Mouse (Mus musculus) inflammation-experienced regulatory T-cells, adult 6 months (primary cell): ENCODE results near the gene Zyx. TPM values are rescaled to one million over a fixed set of nuclear protein-coding genes. Genes with fewer than 3 reads are reported as not detected.

Source experiments
- ATAC-seq: one replicate; pipeline ENCODE4 v1.8.0; 2017
- polyA plus RNA-seq, 3 experiments: library from polyadenylated mRNA; unstranded; fragments of 100-300 nt; shearing (Covaris generic); gene quantifications; one replicate each; pipeline ENCODE4 v1.2.1; 2017

The Zyx gene
- polyA plus RNA-seq, 3 experiments from 2014 or later, result 39.3 to 108 (median 40.8) TPM

- ATAC-seq, result no peak
Measured at GRCm38 (mm10) chr6:42370630-42371363, 21.4 kb downstream of the Zyx start.

DNA sequence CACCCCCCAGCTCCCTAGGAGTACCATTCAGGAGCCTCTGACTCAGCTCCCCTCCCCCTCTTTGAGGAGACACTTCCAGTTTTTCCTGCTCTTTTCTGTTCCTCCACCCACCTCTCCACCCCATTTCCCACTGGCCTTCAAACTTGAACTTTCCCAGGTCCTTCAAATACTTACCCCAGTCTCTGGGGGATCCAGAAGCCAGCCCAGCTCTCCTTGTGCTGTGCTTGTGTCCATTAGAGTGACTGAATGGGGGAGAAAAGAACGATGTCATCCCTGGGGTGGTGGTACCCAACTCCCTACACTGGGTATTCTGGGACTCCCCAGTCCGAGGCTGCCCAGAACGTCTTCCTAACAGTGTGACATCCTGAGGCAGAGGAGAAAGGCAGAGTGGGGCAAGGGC, 22.6 kb downstream of the Zyx start:
- ATAC-seq, result no peak

DNA sequence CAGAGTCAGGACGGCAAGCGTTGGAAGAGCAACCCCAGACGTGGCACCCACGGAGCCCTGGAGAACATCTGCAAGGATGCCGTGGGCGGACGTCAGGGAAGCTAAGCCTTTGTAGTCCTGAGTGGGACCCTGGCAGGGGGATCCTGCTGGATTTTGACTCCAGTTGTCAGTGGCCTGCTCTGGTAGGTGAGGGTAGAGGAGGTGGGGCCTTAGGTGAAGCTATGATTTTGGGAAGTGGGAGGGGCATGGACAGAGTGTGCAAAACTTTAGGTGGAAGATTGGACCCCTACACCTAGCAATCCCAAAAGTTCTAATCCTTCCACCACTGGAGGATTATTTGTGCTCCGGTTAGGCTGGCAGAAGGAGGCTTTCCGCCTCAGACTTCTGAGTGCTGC, 23.0 kb downstream of the Zyx start:
- no peak for ATAC-seq

GRCm38 (mm10) chr6:42372816-42373547, 23.6 kb downstream of the Zyx start, which contains the start of gene Epha1:
Epha1 (minus strand) TSS chr6:42373268.
- peak; percentile 66 for ATAC-seq

DNA sequence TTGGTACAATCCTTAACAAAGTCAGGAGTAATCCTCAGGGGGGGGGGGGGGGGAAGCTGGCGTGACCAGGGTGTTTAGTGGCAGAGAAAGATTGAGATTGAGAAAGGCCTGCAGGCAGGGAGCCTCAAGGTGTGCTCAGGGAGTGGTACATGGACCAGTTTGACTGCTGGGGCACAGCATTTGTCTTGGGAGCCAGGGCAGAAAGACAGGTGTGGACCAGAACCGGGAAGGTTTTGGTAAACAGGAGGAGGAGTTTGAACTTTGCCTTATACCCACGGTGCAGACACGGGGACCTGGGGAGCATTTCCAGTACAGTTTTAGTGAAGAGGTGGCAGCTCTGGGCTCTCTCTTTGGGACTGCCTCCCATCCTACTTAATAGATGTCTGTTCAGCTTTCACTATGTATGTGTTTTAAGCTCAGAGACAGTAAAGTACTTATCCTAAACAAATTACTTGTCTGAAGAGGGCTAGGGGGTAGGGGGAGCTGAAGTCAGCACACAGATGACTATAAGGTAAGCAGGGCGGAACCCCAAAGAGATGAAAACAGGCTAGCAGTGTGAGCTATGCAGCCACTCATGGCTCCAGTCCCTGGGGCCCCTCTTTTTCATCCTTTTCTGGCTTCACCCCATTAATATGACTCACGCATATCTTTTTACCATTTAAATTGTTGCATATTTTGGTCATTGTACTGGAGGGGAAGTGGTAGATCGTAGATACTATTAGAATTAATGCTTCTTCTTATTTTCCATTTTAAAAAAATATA, 24.4 kb downstream of the Zyx start:
- no peak for ATAC-seq

DNA sequence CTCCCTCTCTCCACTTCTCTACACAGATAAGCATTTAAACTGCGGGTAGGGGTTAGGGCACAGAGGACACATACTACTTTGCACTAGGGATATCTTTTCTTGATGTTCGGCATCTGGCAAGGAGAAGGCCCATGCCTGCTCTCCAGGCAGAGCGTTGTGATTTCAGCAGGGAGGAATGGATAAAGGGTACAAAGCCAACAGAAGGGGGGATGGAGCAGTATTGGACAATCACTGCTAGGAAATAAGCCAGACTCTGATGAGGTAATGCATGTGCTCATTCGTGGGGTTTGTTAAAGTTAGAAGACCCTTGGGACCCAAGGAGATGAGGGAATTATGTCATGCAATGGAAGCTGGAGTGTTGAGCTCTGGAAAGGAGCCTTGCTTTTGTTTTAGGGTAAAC, 25.3 kb downstream of the Zyx start:
- no peak for ATAC-seq

DNA sequence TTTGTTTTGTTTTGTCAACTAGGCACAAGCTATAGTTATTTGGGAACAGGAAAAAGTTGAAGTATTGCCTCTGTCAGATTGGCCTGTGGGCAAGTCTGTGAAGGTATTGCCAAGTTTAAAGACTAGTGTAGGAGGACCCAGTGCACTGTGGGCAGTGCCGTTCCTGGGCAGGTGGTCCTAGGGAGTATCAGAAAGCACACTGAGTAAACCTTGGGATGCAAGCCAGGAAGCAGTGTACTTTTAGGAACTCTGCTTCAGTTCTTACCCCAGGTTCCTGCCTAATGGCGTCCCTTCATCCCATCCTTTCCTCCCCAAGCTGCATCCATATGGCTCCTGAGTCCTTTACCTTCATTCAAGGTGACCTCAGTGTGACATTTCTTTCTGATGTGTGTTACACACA, 25.7 kb downstream of the Zyx start:
- no peak for ATAC-seq

- no peak for ATAC-seq
Measured at GRCm38 (mm10) chr6:42376016-42376415, 26.6 kb downstream of the Zyx start.

DNA sequence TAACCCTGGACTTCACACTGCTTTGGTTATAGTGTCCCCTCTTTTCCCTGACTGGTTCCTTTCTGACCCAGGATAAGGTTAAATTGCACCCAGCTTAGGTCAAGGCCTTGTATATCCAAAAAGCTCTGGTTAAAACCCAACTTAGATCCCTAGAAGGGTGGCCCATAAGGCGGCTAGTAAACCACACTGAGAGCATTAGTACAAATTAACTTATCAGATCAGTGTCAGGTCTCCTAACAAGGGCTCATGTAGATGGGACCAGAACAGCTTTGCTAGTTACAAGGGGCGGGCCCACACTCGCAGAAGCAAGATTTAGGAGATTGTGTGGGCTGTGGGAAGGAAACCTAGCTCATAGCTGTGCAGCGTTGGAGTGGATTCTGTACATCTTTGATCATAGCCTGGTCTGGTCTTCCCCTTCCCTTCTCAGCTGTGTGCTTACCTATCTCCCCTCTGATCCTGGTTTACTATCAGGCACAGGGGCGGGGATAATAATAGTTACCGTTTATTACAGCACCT, 27.1 kb downstream of the Zyx start:
- peak; percentile 20 for ATAC-seq

DNA sequence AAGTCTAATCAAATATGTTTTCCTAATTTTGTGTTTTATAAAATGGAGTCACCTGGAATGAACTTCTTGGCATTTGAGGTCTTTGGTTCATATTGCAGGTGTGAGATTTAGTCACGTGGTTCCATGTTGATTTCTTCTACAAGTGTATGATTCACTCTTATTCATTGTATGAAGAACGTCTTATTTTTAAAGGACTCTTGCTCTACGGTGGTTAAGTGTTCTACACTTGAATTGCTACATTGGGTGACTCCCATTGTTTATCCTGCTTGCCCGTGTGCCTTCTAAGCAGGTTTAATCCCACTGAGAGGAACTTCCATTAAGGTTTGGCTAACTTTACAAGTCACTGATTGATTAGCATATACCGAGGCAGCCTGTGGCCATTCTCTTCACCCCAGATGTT, 27.9 kb downstream of the Zyx start:
- no peak for ATAC-seq

GRCm38 (mm10) chr6:42379551-42379950, 30.1 kb downstream of the Zyx start:
- ATAC-seq, result no peak

DNA sequence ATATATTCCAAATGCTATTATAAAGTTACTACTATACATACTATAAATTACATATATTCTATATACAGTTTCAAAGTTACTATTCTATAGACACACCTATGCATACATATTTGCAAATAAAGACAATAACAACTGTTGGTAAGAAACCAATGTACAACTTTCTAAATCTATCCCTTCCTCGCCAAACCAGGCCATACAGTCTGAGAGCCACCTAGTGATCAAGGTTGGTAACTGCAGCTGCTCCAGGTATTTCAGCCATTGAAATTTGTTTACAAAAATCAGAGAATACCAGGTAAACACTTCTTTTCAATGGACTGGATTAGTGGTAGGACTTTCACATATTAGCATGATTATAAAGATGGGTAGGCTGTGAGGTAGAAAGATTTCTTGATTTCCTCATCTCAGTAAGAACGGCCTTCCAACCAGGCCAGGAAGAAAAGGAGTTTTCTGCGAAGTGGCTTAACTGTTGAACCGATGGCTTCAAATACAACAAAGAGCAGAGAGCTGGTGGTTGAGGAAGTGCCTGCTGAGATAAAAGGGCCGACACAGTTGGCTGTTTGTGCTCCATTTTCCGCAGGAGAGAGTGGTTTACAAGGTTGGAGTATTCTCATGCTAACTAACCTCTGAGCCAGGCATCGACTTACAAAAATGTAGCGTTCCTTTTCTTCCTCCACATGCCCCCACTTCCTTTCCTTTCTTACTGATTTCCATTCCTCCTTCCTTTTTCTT, 31.1 kb downstream of the Zyx start:
- peak; percentile 49 for ATAC-seq

DNA sequence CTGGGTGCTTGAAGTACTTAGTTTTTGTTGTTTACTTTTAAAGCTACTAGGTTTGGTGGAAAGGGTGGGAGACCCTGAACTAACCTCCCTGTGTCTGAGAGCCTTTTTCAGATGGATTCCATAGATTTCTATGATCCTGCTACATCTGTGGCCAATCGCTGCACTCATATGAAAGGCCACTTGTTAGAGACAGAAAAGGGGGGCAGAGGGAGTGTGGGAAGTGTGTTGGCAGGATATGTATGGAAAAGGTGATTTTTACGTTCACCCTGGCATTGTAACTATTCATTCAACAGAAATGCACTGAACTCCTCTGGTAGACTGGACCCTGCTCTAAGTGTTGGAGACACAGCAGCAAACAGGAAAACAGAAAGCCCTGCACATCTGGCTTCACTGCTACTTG, 31.8 kb downstream of the Zyx start:
- no peak for ATAC-seq

- no peak for ATAC-seq
Measured at GRCm38 (mm10) chr6:42381916-42382381, 32.5 kb downstream of the Zyx start.

DNA sequence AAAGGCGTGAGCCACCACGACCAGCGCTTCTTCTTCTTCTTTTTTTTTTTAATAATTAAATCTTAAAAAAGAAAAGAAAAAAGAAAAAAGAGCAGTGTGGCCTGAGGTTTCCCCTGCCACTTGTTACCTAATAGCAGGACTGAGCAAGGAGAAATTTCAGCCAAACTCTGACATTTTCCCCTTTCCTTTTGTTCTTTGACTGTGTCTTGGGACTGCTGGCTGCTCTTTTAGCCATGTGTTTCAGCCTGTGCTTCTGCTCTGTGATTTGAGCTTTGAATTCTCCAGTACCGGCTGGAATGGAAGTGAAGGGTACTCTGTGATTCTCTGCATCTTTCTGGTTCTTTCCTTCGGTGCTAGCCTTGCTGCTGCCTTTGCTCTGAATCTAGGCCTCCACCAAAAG, 33.9 kb downstream of the Zyx start:
- no peak for ATAC-seq

GRCm38 (mm10) chr6:42385635-42386034, 36.2 kb downstream of the Zyx start:
- no peak for ATAC-seq

DNA sequence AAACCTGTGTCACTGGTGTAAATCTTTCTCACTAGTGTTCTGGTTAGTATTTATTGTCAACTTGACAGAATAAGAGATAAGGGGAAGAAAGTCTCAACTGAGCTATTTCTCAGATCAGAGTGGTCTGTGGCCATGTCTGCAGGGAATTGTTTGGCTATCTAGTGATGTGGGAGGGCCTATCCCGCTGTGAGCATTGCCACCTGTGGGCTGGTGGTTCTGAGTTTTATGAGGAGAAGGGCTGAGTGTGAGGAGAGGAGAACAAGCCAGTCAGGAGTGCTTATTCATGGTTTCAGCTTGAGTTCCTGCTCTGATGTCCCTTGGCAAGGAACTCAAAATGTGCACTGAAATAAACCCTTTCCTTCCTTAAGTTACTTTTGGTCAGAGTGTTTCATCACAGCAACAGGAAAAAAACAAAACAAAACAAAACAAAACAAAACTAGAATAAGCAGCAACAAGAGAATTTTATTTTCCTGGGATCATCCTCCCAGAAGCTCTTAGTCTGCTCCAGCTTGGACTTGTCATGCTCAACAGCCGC, 42.4 kb downstream of the Zyx start:
- ATAC-seq, result no peak

DNA sequence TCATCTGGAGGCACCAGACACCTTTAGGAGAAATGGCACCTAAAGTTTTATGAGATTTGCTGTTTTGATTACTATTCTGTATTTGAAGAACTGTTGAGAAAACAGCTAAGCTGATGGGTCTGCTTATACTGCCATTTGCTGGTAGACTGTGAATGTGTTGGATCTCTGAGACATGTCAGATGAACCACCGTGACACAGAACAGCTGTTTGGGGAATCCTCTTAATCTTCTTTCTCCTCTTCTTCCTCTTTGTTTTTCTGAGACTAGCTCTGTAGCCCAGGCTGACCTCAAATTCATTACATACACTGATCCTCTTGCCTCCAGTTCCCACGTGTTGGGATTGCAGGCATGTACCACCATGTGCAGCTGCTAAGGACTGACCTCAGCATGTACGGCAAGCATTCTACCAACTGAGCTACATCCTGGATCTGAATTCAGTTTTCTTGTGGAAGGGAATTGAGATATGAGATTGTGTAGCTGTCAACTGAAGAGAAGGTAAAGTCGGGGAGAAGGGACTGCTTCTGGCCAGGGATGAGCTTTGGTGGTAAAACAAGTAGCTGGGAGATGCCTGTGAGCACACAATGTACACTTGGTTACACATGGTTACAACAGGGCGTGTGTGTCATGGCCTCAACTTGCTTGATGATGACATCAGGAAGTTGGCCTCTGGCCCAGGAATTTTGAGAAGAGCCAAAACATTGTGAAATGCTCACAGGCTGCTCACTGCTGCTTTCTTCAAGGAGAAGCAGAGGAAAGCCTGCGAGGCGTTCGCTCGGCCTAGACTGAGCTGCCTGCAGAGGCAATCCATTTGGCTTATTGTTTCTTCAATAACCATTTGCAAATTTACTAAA, 46.8 kb downstream of the Zyx start:
- no peak for ATAC-seq

DNA sequence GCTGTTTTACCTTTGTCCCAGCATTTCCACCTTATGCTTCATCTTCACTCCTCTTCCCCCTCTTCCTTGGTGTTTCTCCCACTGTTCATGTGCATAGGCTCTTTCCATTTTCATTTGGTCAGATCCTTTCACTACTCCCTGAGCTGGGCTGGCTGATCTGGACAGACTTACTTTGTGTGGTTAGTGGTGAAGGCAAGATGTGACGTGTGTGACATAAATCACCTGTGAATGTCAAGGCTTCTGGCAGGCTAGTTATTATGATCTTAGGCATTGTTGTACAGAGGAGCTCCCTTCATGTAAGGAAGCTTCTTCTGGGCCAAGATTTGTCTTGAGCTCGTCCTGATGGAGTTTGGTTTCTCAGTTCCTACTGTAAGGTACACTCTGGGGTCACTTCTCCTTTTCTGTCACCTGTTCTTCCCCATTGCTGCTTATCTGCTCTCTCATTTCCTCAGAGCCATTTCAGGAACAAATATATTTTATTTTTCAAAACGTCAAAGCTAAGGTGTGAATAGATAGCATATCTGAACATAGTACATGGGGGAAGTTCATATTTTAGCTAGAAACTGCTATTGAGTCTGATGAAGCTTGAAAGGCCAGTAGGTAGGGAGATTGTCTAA, 47.7 kb downstream of the Zyx start:
- ATAC-seq, result no peak

DNA sequence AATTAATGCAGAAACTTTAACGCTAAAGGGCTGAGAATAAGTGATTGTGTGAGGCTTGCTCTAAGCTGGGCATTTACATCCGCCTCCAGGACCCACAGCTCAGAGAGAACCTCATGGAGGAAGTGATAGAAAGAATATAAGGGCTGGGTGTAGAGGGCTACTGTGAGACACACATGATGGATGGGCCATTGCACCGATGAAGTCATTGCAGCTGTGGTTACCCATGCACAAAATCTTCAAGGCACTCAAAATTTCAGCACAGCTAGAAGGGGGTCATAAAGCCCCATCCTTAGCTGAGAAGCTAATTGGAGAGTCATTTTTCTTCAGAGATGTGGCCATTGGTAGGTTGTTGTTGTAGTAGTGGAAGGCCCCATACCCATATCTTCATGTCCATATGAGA, 48.9 kb downstream of the Zyx start:
- no peak for ATAC-seq

- ATAC-seq, result no peak
Measured at GRCm38 (mm10) chr6:42398998-42399397, 49.6 kb downstream of the Zyx start.
